Mouse (Mus musculus): ENCODE measurements around the gene Ffar3.

Gene Ffar3

GRCm38 (mm10) chr7:30856078-30856477, at the start of gene Ffar3:
Gene Ffar3 (minus strand): TSS chr7:30856178.
- no peak for DNase-seq (ENCODE audit: low read depth)

- DNase-seq (ENCODE audit: low read depth) = no peak
Observed at GRCm38 (mm10) chr7:30904042-30904441, 48.1 kb upstream of the Ffar3 start.

GRCm38 (mm10) chr7:30895217-30895616, 39.2 kb upstream of the Ffar3 start:
- DNase-seq (ENCODE audit: low read depth) = no peak

- no peak for DNase-seq (ENCODE audit: low read depth)
Observed at GRCm38 (mm10) chr7:30892515-30892914, 36.5 kb upstream of the Ffar3 start.

- no peak for DNase-seq (ENCODE audit: low read depth)
Observed at GRCm38 (mm10) chr7:30891746-30892145, 35.8 kb upstream of the Ffar3 start.

- no peak for DNase-seq (ENCODE audit: low read depth)
Observed at GRCm38 (mm10) chr7:30890681-30891080, 34.7 kb upstream of the Ffar3 start.

- DNase-seq (ENCODE audit: low read depth) = no peak
Observed at GRCm38 (mm10) chr7:30888786-30889185, 32.8 kb upstream of the Ffar3 start.

- DNase-seq (ENCODE audit: low read depth) = no peak
Observed at GRCm38 (mm10) chr7:30887568-30888188, 31.7 kb upstream of the Ffar3 start.

- no peak for DNase-seq (ENCODE audit: low read depth)
Observed at GRCm38 (mm10) chr7:30886852-30887251, 30.9 kb upstream of the Ffar3 start.

- DNase-seq (ENCODE audit: low read depth) = no peak
Observed at GRCm38 (mm10) chr7:30884047-30884446, 28.1 kb upstream of the Ffar3 start.

GRCm38 (mm10) chr7:30881367-30881766, 25.4 kb upstream of the Ffar3 start:
- DNase-seq (ENCODE audit: low read depth) = no peak

GRCm38 (mm10) chr7:30880176-30880575, 24.2 kb upstream of the Ffar3 start, which contains the start of gene Cd22:
Gene Cd22 (minus strand): TSS chr7:30880342.
- no peak for DNase-seq (ENCODE audit: low read depth)

GRCm38 (mm10) chr7:30878950-30879349, 23.0 kb upstream of the Ffar3 start:
- DNase-seq (ENCODE audit: low read depth) = no peak

GRCm38 (mm10) chr7:30873083-30873482, 17.1 kb upstream of the Ffar3 start:
- no peak for DNase-seq (ENCODE audit: low read depth)

GRCm38 (mm10) chr7:30863386-30863785, 7.4 kb upstream of the Ffar3 start:
- DNase-seq (ENCODE audit: low read depth) = no peak

- no peak for DNase-seq (ENCODE audit: low read depth)
Observed at GRCm38 (mm10) chr7:30861464-30861863, 5.5 kb upstream of the Ffar3 start, which contains the start of gene Ffar1. Gene Ffar1 (minus strand): TSS chr7:30861564.

- no peak for DNase-seq (ENCODE audit: low read depth)
Observed at GRCm38 (mm10) chr7:30859635-30860402, 3.8 kb upstream of the Ffar3 start.

- DNase-seq (ENCODE audit: low read depth) = no peak
Observed at GRCm38 (mm10) chr7:30859290-30859634, 3.3 kb upstream of the Ffar3 start.

- no peak for DNase-seq (ENCODE audit: low read depth)
Observed at GRCm38 (mm10) chr7:30857746-30858145, 1.8 kb upstream of the Ffar3 start.

- no peak for DNase-seq (ENCODE audit: low read depth)
Observed at GRCm38 (mm10) chr7:30851421-30851820, 4.6 kb downstream of the Ffar3 start.

GRCm38 (mm10) chr7:30847934-30848333, 8.0 kb downstream of the Ffar3 start:
- DNase-seq (ENCODE audit: low read depth) = no peak

GRCm38 (mm10) chr7:30847386-30847785, 8.6 kb downstream of the Ffar3 start:
- no peak for DNase-seq (ENCODE audit: low read depth)

- DNase-seq (ENCODE audit: low read depth) = no peak
Observed at GRCm38 (mm10) chr7:30846505-30847053, 9.4 kb downstream of the Ffar3 start.

Data from fibroblast of lung, adult 2 months (primary cell).